Mouse (Mus musculus): Measurements from ENCODE around the gene Pde3b. TPM values are rescaled to one million over a fixed set of nuclear protein-coding genes. Genes with fewer than 3 reads are reported as not detected.
"Not testable (repeated sequence)": the region's sequence is repeated elsewhere in the genome, so short reads cannot be mapped to it uniquely, and the experiment has no call there.

Gene Pde3b
- 5.0 and 5.4 TPM in 2 replicates for polyA plus RNA-seq (2015; fragmentation: Nextera tagmentation; extraction: Ambion mirVana)

- peak within 1 kb of the TSS; percentile 87 for H3K9ac ChIP-seq (replicated peaks)
- H3K4me1 ChIP-seq (ENCODE audit: insufficient read depth), result peaks cover 3% of the 10 kb centered on the region; the same call in 1 of the 2 replicates
- WGBS (ENCODE audit: insufficient replicate concordance), result 4% methylated on average over 42 of the region's 70 CpGs
- H3K27me3 ChIP-seq (ENCODE audit: insufficient read depth, low read length), result no peaks in the 10 kb centered on the region
- H3K4me2 ChIP-seq (ENCODE audit: low read depth, low read length), result peak within 1 kb of the TSS; percentile 93
- H3K9me3 ChIP-seq (ENCODE audit: low read length), result no peaks in the 10 kb centered on the region
- H3K4me3 ChIP-seq (ENCODE audit: low read depth, low read length), result peak within 1 kb of the TSS; percentile 86
- peak within 1 kb of the TSS; percentile 89 for H3K27ac ChIP-seq (ENCODE audit: low read depth)
- TF ChIP-seq EP300 (IDR thresholded peaks at IDR 0.05; ENCODE audit: low read depth), result no peak
- no peak for TF ChIP-seq CTCF (IDR thresholded peaks at IDR 0.05; ENCODE audit: low read depth)
- no peaks in the 10 kb centered on the region for H3K36me3 ChIP-seq (replicated peaks; ENCODE audit: insufficient read depth, low read length)
- DNase-seq (peak; percentile 79), ATAC-seq (peak; percentile 92)
Measured at GRCm38 (mm10) chr7:114414421-114415335, at the start of gene Pde3b. Pde3b (plus strand) TSS chr7:114415281.

- no peak overlapping the region for H3K4me2 ChIP-seq (ENCODE audit: low read depth, low read length)
- ATAC-seq (no peak), DNase-seq (no peak)
- H3K36me3 ChIP-seq (replicated peaks; ENCODE audit: insufficient read depth, low read length), result no peaks in the 10 kb centered on the region
- 61% methylated on average over 3 of the region's 3 CpGs for WGBS (ENCODE audit: insufficient replicate concordance)
- H3K9ac ChIP-seq (replicated peaks), result no peak overlapping the region
- H3K4me3 ChIP-seq (ENCODE audit: low read depth, low read length), result no peak overlapping the region
- H3K27me3 ChIP-seq (ENCODE audit: insufficient read depth, low read length), result no peaks in the 10 kb centered on the region
- TF ChIP-seq CTCF (IDR thresholded peaks at IDR 0.05; ENCODE audit: low read depth), result no peak
- TF ChIP-seq EP300 (IDR thresholded peaks at IDR 0.05; ENCODE audit: low read depth), result no peak
- no peaks in the 10 kb centered on the region for H3K4me1 ChIP-seq (ENCODE audit: insufficient read depth)
- H3K9me3 ChIP-seq (ENCODE audit: low read length), result no peaks in the 10 kb centered on the region
- H3K27ac ChIP-seq (ENCODE audit: low read depth), result no peak overlapping the region
Measured at GRCm38 (mm10) chr7:114402130-114402529, 13.0 kb upstream of the Pde3b start.

GRCm38 (mm10) chr7:114415336-114416020 lies 397 bp downstream of the Pde3b start:
- Histone ChIP-seq H3K4me2 (ENCODE audit: low read depth, low read length) (peak overlapping the region; percentile 93), H3K9ac (replicated peaks) (peak overlapping the region; percentile 87), H3K27me3 (ENCODE audit: insufficient read depth, low read length) (no peaks in the 10 kb centered on the region), H3K4me1 (ENCODE audit: insufficient read depth) (peaks cover 6% of the 10 kb centered on the region; the same call in 1 of the 2 replicates), H3K4me3 (ENCODE audit: low read depth, low read length) (peak overlapping the region; percentile 86), H3K9me3 (ENCODE audit: low read length) (no peaks in the 10 kb centered on the region), H3K36me3 (replicated peaks; ENCODE audit: insufficient read depth, low read length) (no peaks in the 10 kb centered on the region), H3K27ac (ENCODE audit: low read depth) (peak overlapping the region; percentile 89)
- WGBS (ENCODE audit: insufficient replicate concordance), result under 1% methylated on average over 65 of the region's 103 CpGs
- peak; percentile 45 for ATAC-seq
- DNase-seq, result no peak
- no peak for TF ChIP-seq CTCF (IDR thresholded peaks at IDR 0.05; ENCODE audit: low read depth)
- TF ChIP-seq EP300 (IDR thresholded peaks at IDR 0.05; ENCODE audit: low read depth), result no peak

GRCm38 (mm10) chr7:114416021-114416845 lies 1.2 kb downstream of the Pde3b start:
- H3K9me3 ChIP-seq (ENCODE audit: low read length), result no peaks in the 10 kb centered on the region
- peak overlapping the region; percentile 93 for H3K4me2 ChIP-seq (ENCODE audit: low read depth, low read length)
- ATAC-seq, result peak; percentile 8
- peaks cover 6% of the 10 kb centered on the region; the same call in 1 of the 2 replicates for H3K4me1 ChIP-seq (ENCODE audit: insufficient read depth)
- no peak for TF ChIP-seq CTCF (IDR thresholded peaks at IDR 0.05; ENCODE audit: low read depth)
- no peak for TF ChIP-seq EP300 (IDR thresholded peaks at IDR 0.05; ENCODE audit: low read depth)
- under 1% methylated on average over 66 of the region's 66 CpGs for WGBS (ENCODE audit: insufficient replicate concordance)
- peak overlapping the region; percentile 87 for H3K9ac ChIP-seq (replicated peaks)
- no peaks in the 10 kb centered on the region for H3K27me3 ChIP-seq (ENCODE audit: insufficient read depth, low read length)
- peak; percentile 49 for DNase-seq
- peak overlapping the region; percentile 86 for H3K4me3 ChIP-seq (ENCODE audit: low read depth, low read length)
- H3K36me3 ChIP-seq (replicated peaks; ENCODE audit: insufficient read depth, low read length), result no peaks in the 10 kb centered on the region
- H3K27ac ChIP-seq (ENCODE audit: low read depth), result peak overlapping the region; percentile 89

- not testable (repeated sequence) for H3K9me3 ChIP-seq (ENCODE audit: low read length); ATAC-seq; H3K27ac ChIP-seq (ENCODE audit: low read depth); H3K4me1 ChIP-seq (ENCODE audit: insufficient read depth); H3K9ac ChIP-seq (replicated peaks); H3K27me3 ChIP-seq (ENCODE audit: insufficient read depth, low read length); H3K36me3 ChIP-seq (replicated peaks; ENCODE audit: insufficient read depth, low read length); H3K4me2 ChIP-seq (ENCODE audit: low read depth, low read length); DNase-seq; H3K4me3 ChIP-seq (ENCODE audit: low read depth, low read length)
- WGBS (ENCODE audit: insufficient replicate concordance), result 49% methylated on average over 3 of the region's 3 CpGs
Measured at GRCm38 (mm10) chr7:114419331-114419730, 4.2 kb downstream of the Pde3b start.
